In genomic region chr3:85832490-85833155, GRCm38 (mm10) we compare ENCODE assay signal across 15 mouse cellular contexts. TPM values are rescaled to one million over a fixed set of nuclear protein-coding genes. Genes with fewer than 3 reads are reported as not detected.
A peak's percentile ranks its signal among the peaks of the same experiment; 100 is the strongest.
DNase-seq lines count a peak whose midpoint lies in the region; ATAC-seq lines count a peak whose summit lies in the region.
"Had no signal": no experiment of that assay in that cellular context is flagged by ENCODE, and none has a peak within 500 bp of the region (broad histone marks: within the 10 kb centered on the region; RNA-seq: fewer than 3 reads in every experiment).

No protein-coding gene starts in this region.

- no peak for ATAC-seq in hindbrain, embryonic 11.5 days (ENCODE audit: low FRiP score)
- ATAC-seq in hindbrain, embryonic 13.5 days (ENCODE audit: low FRiP score), result no peak
- no peak for ATAC-seq in neural tube, embryonic 15.5 days (ENCODE audit: low FRiP score)
- ATAC-seq: intestine, postnatal 0 days; liver, postnatal 0 days; midbrain, embryonic 13.5 days had no signal

- no peak overlapping the region for H3K27ac ChIP-seq in hindbrain, embryonic 11.5 days (ENCODE audit: low read depth, low read length)
- no peak overlapping the region for H3K27ac ChIP-seq in hindbrain, embryonic 13.5 days
- H3K27ac ChIP-seq in neural tube, embryonic 15.5 days (replicated peaks), result 0 out of 2 replicates have a peak overlapping the region, but pooled peaks have one; percentile 45
- H3K27ac ChIP-seq: hindbrain, embryonic 14.5 days; midbrain, embryonic 13.5 days had no signal

- H3K4me1 ChIP-seq in hindbrain, embryonic 11.5 days (replicated peaks; ENCODE audit: control insufficient read depth, insufficient read depth, low read length), result no peaks in the 10 kb centered on the region
- peaks cover 8% of the 10 kb centered on the region for H3K4me1 ChIP-seq in hindbrain, embryonic 13.5 days (replicated peaks)
- H3K4me1 ChIP-seq in neural tube, embryonic 15.5 days, result peaks cover 11% of the 10 kb centered on the region
- H3K4me1 ChIP-seq: midbrain, embryonic 13.5 days had no signal

- DNase-seq in hindbrain, embryonic 11.5 days (ENCODE audit: low spot score), result peak; percentile 10
- DNase-seq in ZHBTc4 (ENCODE audit: low read depth, low spot score) (peak; percentile 71), adipocyte (ENCODE audit: low spot score) (no peak)
- DNase-seq in kidney, postnatal 10 days, result peak; percentile 41
- DNase-seq in lung, postnatal 36 days, result no peak
- DNase-seq: cerebellum, postnatal 36 days; layer of hippocampus, postnatal 36 days; liver, postnatal 0 days; thymus, postnatal 4 days had no signal

- H3K4me3 ChIP-seq in hindbrain, embryonic 11.5 days (ENCODE audit: low read depth, low read length), result no peak overlapping the region
- H3K4me3 ChIP-seq in hindbrain, embryonic 13.5 days, result no peak overlapping the region
- H3K4me3 ChIP-seq in neural tube, embryonic 15.5 days (replicated peaks), result no peak overlapping the region
- H3K4me3 ChIP-seq: midbrain, embryonic 13.5 days had no signal

- H3K9me3 ChIP-seq in hindbrain, embryonic 11.5 days (ENCODE audit: control insufficient read depth, low read length), result no peaks in the 10 kb centered on the region
- no peaks in the 10 kb centered on the region for H3K9me3 ChIP-seq in hindbrain, embryonic 13.5 days
- no peaks in the 10 kb centered on the region for H3K9me3 ChIP-seq in neural tube, embryonic 15.5 days (replicated peaks)
- H3K9me3 ChIP-seq: G1E; midbrain, embryonic 13.5 days had no signal

- no peak overlapping the region for H3K4me2 ChIP-seq in hindbrain, embryonic 11.5 days (replicated peaks; ENCODE audit: low read depth, low read length)
- no peak overlapping the region for H3K4me2 ChIP-seq in hindbrain, embryonic 13.5 days
- H3K4me2 ChIP-seq in neural tube, embryonic 15.5 days, result peak overlapping the region; percentile 1; the same call in 1 of the 2 replicates
- H3K4me2 ChIP-seq: hindbrain, embryonic 14.5 days; midbrain, embryonic 13.5 days had no signal

- no peak overlapping the region for H3K9ac ChIP-seq in hindbrain, embryonic 11.5 days (ENCODE audit: low read depth, low read length)
- H3K9ac ChIP-seq in hindbrain, embryonic 13.5 days, result no peak overlapping the region
- H3K9ac ChIP-seq in neural tube, embryonic 15.5 days (replicated peaks), result no peak overlapping the region
- H3K9ac ChIP-seq: hindbrain, embryonic 14.5 days; liver, postnatal 0 days; midbrain, embryonic 13.5 days had no signal

- H3K27me3 ChIP-seq in hindbrain, embryonic 11.5 days (ENCODE audit: control insufficient read depth, insufficient read depth, low read length), result no peaks in the 10 kb centered on the region
- no peaks in the 10 kb centered on the region for H3K27me3 ChIP-seq in hindbrain, embryonic 13.5 days
- H3K27me3 ChIP-seq in neural tube, embryonic 15.5 days (replicated peaks), result no peaks in the 10 kb centered on the region
- H3K27me3 ChIP-seq: midbrain, embryonic 13.5 days had no signal

- H3K36me3 ChIP-seq in hindbrain, embryonic 11.5 days (ENCODE audit: control insufficient read depth, insufficient read depth, low read length), result no peaks in the 10 kb centered on the region
- H3K36me3 ChIP-seq in hindbrain, embryonic 13.5 days, result no peaks in the 10 kb centered on the region
- H3K36me3 ChIP-seq in neural tube, embryonic 15.5 days, result no peaks in the 10 kb centered on the region
- H3K36me3 ChIP-seq: G1E; midbrain, embryonic 13.5 days had no signal

- WGBS in hindbrain, embryonic 11.5 days, result 58% methylated on average over 10 of the region's 10 CpGs
- WGBS in hindbrain, embryonic 13.5 days, result 40% methylated on average over 10 of the region's 10 CpGs
- 22% methylated on average over 10 of the region's 10 CpGs for WGBS in neural tube, embryonic 15.5 days

RNA-seq across cellular contexts. Expression of gene Fam160a1, which starts 15.5 kb away (rescaled TPM):
- polyA plus RNA-seq in hindbrain, embryonic 11.5 days (2014; fragmentation: Nextera tagmentation; extraction: Ambion mirVana), result 0.60 and 0.73 TPM in 2 replicates
- polyA plus RNA-seq in hindbrain, embryonic 13.5 days (2015; fragmentation: Nextera tagmentation; extraction: Ambion mirVana), result 0.19 and 0.34 TPM in 2 replicates
- 0.31 and 1.8 TPM in 2 replicates for polyA plus RNA-seq in neural tube, embryonic 15.5 days (2015; fragmentation: Nextera tagmentation; extraction: Ambion mirVana)
- polyA plus RNA-seq: G1E had no signal

RNA-seq across cellular contexts. Expression of gene Glt28d2, which starts 54.7 kb away (rescaled TPM):
- 0.14 and 0.39 TPM in 2 replicates for polyA plus RNA-seq in hindbrain, embryonic 11.5 days (2014; fragmentation: Nextera tagmentation; extraction: Ambion mirVana)
- 0.10 and 0.23 TPM in 2 replicates for polyA plus RNA-seq in hindbrain, embryonic 13.5 days (2015; fragmentation: Nextera tagmentation; extraction: Ambion mirVana)
- polyA plus RNA-seq in neural tube, embryonic 15.5 days (2015; fragmentation: Nextera tagmentation; extraction: Ambion mirVana), result 0.29 and 0.98 TPM in 2 replicates
- polyA plus RNA-seq: G1E; midbrain, embryonic 13.5 days had no signal

RNA-seq across cellular contexts. Expression of gene Gm37240, which starts 54.7 kb away (rescaled TPM):
- polyA plus RNA-seq in hindbrain, embryonic 11.5 days (2014; fragmentation: Nextera tagmentation; extraction: Ambion mirVana), result 0.52 and 2.4 TPM in 2 replicates
- polyA plus RNA-seq in hindbrain, embryonic 13.5 days (2015; fragmentation: Nextera tagmentation; extraction: Ambion mirVana), result 0.08 and 0.26 TPM in 2 replicates
- polyA plus RNA-seq in neural tube, embryonic 15.5 days (2015; fragmentation: Nextera tagmentation; extraction: Ambion mirVana), result 0.99 and 3.8 TPM in 2 replicates
- polyA plus RNA-seq: G1E had no signal

Comparison
In these comparisons a context has a peak if more than half of its experiments do, and no peak if none do; other contexts are left out.
1. DNase-seq: peak in hindbrain, embryonic 11.5 days (single experiment), ZHBTc4 (single experiment) and kidney, postnatal 10 days (single experiment); none in lung, postnatal 36 days (single experiment) and adipocyte (single experiment).